Mouse (Mus musculus): ENCODE measurements around the gene Mbnl2.

DNA sequence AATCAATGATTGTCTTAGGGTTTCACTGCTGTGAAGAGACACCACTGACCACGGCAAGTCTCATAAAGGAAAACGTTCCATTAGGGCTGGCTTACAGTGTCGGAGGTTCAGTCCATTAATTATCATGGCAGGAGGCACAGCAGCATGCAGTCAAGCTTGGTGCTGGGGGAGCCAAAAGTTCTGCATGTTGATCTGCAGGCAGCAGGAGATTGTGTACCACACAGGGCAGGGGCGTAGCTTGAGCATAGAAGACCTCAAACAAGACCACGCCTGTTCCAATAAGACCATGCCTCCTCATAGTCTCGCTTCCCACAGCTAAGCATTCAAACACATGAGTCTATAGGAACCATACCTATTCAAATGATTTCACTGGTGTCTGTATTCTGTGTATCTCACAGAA, 85.7 kb downstream of the Mbnl2 start:
- TF ChIP-seq CTCF (IDR thresholded peaks at IDR 0.05; ENCODE audit: extremely low read depth, insufficient read depth, insufficient read length, insufficient replicate concordance) (no peak), POLR2A (IDR thresholded peaks at IDR 0.05; ENCODE audit: low read depth, low read length) (no peak)
